Comparison of ENCODE assay signal across 18 mouse cellular contexts in the genomic region with DNA sequence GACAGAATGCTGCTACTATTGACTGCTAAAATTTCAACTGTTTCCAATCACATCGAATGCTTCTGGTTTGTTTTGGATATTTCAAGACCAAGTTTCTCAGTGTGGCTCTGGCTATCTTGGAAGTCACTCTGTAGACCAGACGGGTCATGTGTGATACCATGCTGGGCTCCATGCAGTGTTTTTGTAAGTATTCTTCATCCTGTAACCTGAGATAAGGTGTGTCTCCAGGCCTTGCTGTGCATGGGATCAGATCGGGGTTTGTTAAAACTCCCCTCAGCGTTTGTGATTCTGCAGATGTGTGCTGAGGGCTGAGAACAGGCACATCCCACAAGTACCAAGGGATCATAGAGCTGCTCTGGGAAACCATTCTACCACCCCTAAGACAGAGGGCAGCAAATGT. TPM values are rescaled to one million over a fixed set of nuclear protein-coding genes. Genes with fewer than 3 reads are reported as not detected.
DNase-seq lines count a peak whose midpoint lies in the region; ATAC-seq and TF ChIP-seq lines count a peak whose summit lies in the region.
"Had no signal": no experiment of that assay in that cellular context is flagged by ENCODE, and none has a peak within 500 bp of the region (broad histone marks: within the 10 kb centered on the region; RNA-seq: fewer than 3 reads in every experiment).

No protein-coding gene starts in this region.

- peaks cover 20% of the 10 kb centered on the region; the same call in 1 of the 2 replicates for H3K79me2 ChIP-seq in liver, adult 2 months (ENCODE audit: control insufficient read depth, insufficient read depth, low read length)

- TF ChIP-seq CTCF in liver, adult 2 months (IDR thresholded peaks at IDR 0.05; ENCODE audit: low read depth, low read length) = no peak
- TF ChIP-seq CTCF in liver, postnatal 0 days (IDR thresholded peaks at IDR 0.05; ENCODE audit: low read depth) = no peak
- TF ChIP-seq CTCF in ES-Bruce4 (IDR thresholded peaks at IDR 0.05; ENCODE audit: low read depth, low read length) = no peak

- TF ChIP-seq EP300 in liver, postnatal 0 days (IDR thresholded peaks at IDR 0.05; ENCODE audit: low read depth) = no peak
- TF ChIP-seq EP300 in ES-Bruce4 (IDR thresholded peaks at IDR 0.05; ENCODE audit: insufficient read depth, low read depth, low read length) = no peak

- no peaks in the 10 kb centered on the region for H3K36me3 ChIP-seq in liver, adult 2 months (ENCODE audit: control insufficient read depth, insufficient read depth, low read length)
- no peaks in the 10 kb centered on the region for H3K36me3 ChIP-seq in liver, postnatal 0 days (replicated peaks; ENCODE audit: insufficient read depth, low read length)
- no peaks in the 10 kb centered on the region for H3K36me3 ChIP-seq in ES-Bruce4 (ENCODE audit: control insufficient read depth, insufficient read depth, low read length, poor library complexity, severe bottlenecking)
- H3K36me3 ChIP-seq: embryonic facial prominence, embryonic 10.5 days; embryonic facial prominence, embryonic 12.5 days; forebrain, embryonic 15.5 days had no signal

- no peak for ATAC-seq in liver, postnatal 0 days
- ATAC-seq: activated CD4-positive, CD25-positive, alpha-beta regulatory T cell, adult 4 months; forebrain, embryonic 13.5 days; forebrain, embryonic 15.5 days; forebrain, postnatal 0 days had no signal

- peak; percentile 54 for DNase-seq in heart, adult 11 months
- DNase-seq in heart, postnatal 4 days = no peak
- DNase-seq in liver, adult 2 months (ENCODE audit: extremely low read depth, low read depth, low spot score) = no peak
- DNase-seq in liver, postnatal 0 days = no peak
- no peak for DNase-seq in adrenal gland, adult 2 months
- no peak for DNase-seq in cerebellum, adult 11-12 months
- DNase-seq: adrenal gland, postnatal 25 days; cerebellum, adult 2 months; cerebellum, postnatal 10 days; cerebellum, postnatal 25 days; forebrain, postnatal 0 days had no signal

- H3K4me1 ChIP-seq in liver, adult 2 months (ENCODE audit: control insufficient read depth, insufficient read depth, low read length) = peaks cover 22% of the 10 kb centered on the region
- peaks cover 21% of the 10 kb centered on the region for H3K4me1 ChIP-seq in liver, postnatal 0 days (ENCODE audit: insufficient read depth)
- H3K4me1 ChIP-seq in ES-Bruce4 (ENCODE audit: control insufficient read depth, insufficient read depth, low read length) = no peaks in the 10 kb centered on the region
- peaks cover 12% of the 10 kb centered on the region for H3K4me1 ChIP-seq in brown adipose tissue, adult 24 weeks (ENCODE audit: control insufficient read depth, insufficient read depth, insufficient read length, low read length)

- H3K9ac ChIP-seq in liver, adult 2 months (ENCODE audit: low read depth, low read length) = no peak overlapping the region
- no peak overlapping the region for H3K9ac ChIP-seq in liver, postnatal 0 days (replicated peaks)
- no peak overlapping the region for H3K9ac ChIP-seq in ES-Bruce4 (ENCODE audit: low read depth, poor library complexity, severe bottlenecking)
- H3K9ac ChIP-seq: embryonic facial prominence, embryonic 12.5 days; forebrain, embryonic 13.5 days; forebrain, embryonic 15.5 days; forebrain, postnatal 0 days had no signal

- no peak overlapping the region for H3K4me3 ChIP-seq in liver, adult 2 months (ENCODE audit: insufficient read depth, low read depth, low read length)
- no peak overlapping the region for H3K4me3 ChIP-seq in liver, postnatal 0 days (ENCODE audit: low read depth, low read length)
- no peak overlapping the region for H3K4me3 ChIP-seq in ES-Bruce4 (ENCODE audit: low read depth, low read length)
- H3K4me3 ChIP-seq in brown adipose tissue, adult 24 weeks (ENCODE audit: insufficient read depth, low read depth, low read length) = no peak overlapping the region
- H3K4me3 ChIP-seq: embryonic facial prominence, embryonic 10.5 days; embryonic facial prominence, embryonic 12.5 days; forebrain, embryonic 13.5 days; forebrain, embryonic 15.5 days had no signal

- H3K4me2 ChIP-seq in liver, postnatal 0 days (ENCODE audit: low read depth, low read length) = no peak overlapping the region
- H3K4me2 ChIP-seq: embryonic facial prominence, embryonic 12.5 days; forebrain, embryonic 13.5 days; forebrain, embryonic 15.5 days had no signal

- H3K9me3 ChIP-seq in liver, postnatal 0 days (ENCODE audit: low read length) = peaks cover 2% of the 10 kb centered on the region; the same call in 1 of the 2 replicates
- no peaks in the 10 kb centered on the region for H3K9me3 ChIP-seq in ES-Bruce4 (replicated peaks; ENCODE audit: control insufficient read depth, insufficient read depth, low read length, poor library complexity, severe bottlenecking)
- H3K9me3 ChIP-seq: embryonic facial prominence, embryonic 10.5 days; embryonic facial prominence, embryonic 12.5 days; forebrain, embryonic 13.5 days; forebrain, embryonic 15.5 days had no signal

- H3K27ac ChIP-seq in liver, adult 2 months (replicated peaks; ENCODE audit: insufficient read depth, low read depth, low read length) = peak overlapping the region; percentile 76
- no peak overlapping the region for H3K27ac ChIP-seq in liver, postnatal 0 days (ENCODE audit: low read depth)
- peak overlapping the region; percentile 58; the same call in 1 of the 2 replicates for H3K27ac ChIP-seq in ES-Bruce4 (ENCODE audit: insufficient read depth, low read length)
- peak overlapping the region; percentile 90 for H3K27ac ChIP-seq in brown adipose tissue, adult 24 weeks (replicated peaks; ENCODE audit: low read depth, low read length)
- H3K27ac ChIP-seq: embryonic facial prominence, embryonic 10.5 days; embryonic facial prominence, embryonic 12.5 days; forebrain, embryonic 13.5 days had no signal

- no peak for TF ChIP-seq POLR2A in liver, adult 2 months (IDR thresholded peaks at IDR 0.05; ENCODE audit: extremely low read depth, insufficient read depth, low read length)
- TF ChIP-seq POLR2A in ES-Bruce4 (IDR thresholded peaks at IDR 0.05; ENCODE audit: insufficient read depth, low read length) = no peak

- 75% methylated on average over 4 of the region's 4 CpGs for WGBS in liver, adult 2 months
- 67% methylated on average over 4 of the region's 4 CpGs for WGBS in liver, postnatal 0 days (ENCODE audit: insufficient replicate concordance)

- H3K27me3 ChIP-seq in liver, adult 2 months (ENCODE audit: control insufficient read depth, insufficient read depth, low read length) = no peaks in the 10 kb centered on the region
- H3K27me3 ChIP-seq in liver, postnatal 0 days (ENCODE audit: insufficient read depth, low read length) = no peaks in the 10 kb centered on the region
- no peaks in the 10 kb centered on the region for H3K27me3 ChIP-seq in ES-Bruce4 (ENCODE audit: control insufficient read depth, insufficient read depth, low read length, poor library complexity, severe bottlenecking)
- H3K27me3 ChIP-seq: embryonic facial prominence, embryonic 12.5 days; forebrain, embryonic 13.5 days; forebrain, embryonic 15.5 days had no signal

RNA-seq across cellular contexts. Expression of gene G3bp2, which starts 1.7 kb away (rescaled TPM):
- 10 to 100 TPM; 81.1 to 82.9 TPM for total RNA-seq in heart, postnatal 4 days (2021)
- total RNA-seq in liver, adult 2 months (2014; rRNA removed) = 29.5 and 37.3 TPM in 2 replicates
- polyA plus RNA-seq in liver, adult 2 months (2012; rRNA removed) = 11.3 and 12.1 TPM in 2 replicates
- 46.7 and 50.1 TPM in 2 replicates for polyA plus RNA-seq in liver, postnatal 0 days (2015; fragmentation: Nextera tagmentation; extraction: Ambion mirVana)
- polyA plus RNA-seq in ES-Bruce4 (2011; ENCODE audit: insufficient read depth, insufficient read length, low read depth, missing spikeins) = 203 and 213 TPM in 2 replicates
- polyA plus RNA-seq in brown adipose tissue, adult 24 weeks (2012; ENCODE audit: insufficient read depth, insufficient read length, missing spikeins) = 59.2 and 82.6 TPM in 2 replicates
- 100 to 1,000 TPM; 142 to 168 TPM for total RNA-seq in adrenal gland, adult 2 months (2021)
- 9.7 and 12.5 TPM in 2 replicates for polyA plus RNA-seq in adrenal gland, adult 2 months (2012; rRNA removed)

RNA-seq across cellular contexts. Expression of gene Cdkl2, which starts 41.6 kb away (rescaled TPM):
- 1 to 10 TPM; 2.2 to 2.4 TPM for total RNA-seq in heart, postnatal 4 days (2021)
- total RNA-seq in liver, adult 2 months (2014; rRNA removed) = 2.9 and 3.7 TPM in 2 replicates
- 0.66 and 0.69 TPM in 2 replicates for polyA plus RNA-seq in liver, adult 2 months (2012; rRNA removed)
- 0.73 and 0.90 TPM in 2 replicates for polyA plus RNA-seq in liver, postnatal 0 days (2015; fragmentation: Nextera tagmentation; extraction: Ambion mirVana)
- 5.2 and 6.1 TPM in 2 replicates for polyA plus RNA-seq in ES-Bruce4 (2011; ENCODE audit: insufficient read depth, insufficient read length, low read depth, missing spikeins)
- 6.4 and 7.1 TPM in 2 replicates for polyA plus RNA-seq in brown adipose tissue, adult 24 weeks (2012; ENCODE audit: insufficient read depth, insufficient read length, missing spikeins)
- total RNA-seq in adrenal gland, adult 2 months (2021) = 1 to 10 TPM; 4.9 to 6.9 TPM
- polyA plus RNA-seq in adrenal gland, adult 2 months (2012; rRNA removed) = 0.60 and 0.62 TPM in 2 replicates

RNA-seq across cellular contexts. Expression of gene Uso1, which starts 52.5 kb away (rescaled TPM):
- total RNA-seq in heart, postnatal 4 days (2021) = 10 to 100 TPM; 46.4 to 47.3 TPM
- total RNA-seq in liver, adult 2 months (2014; rRNA removed) = 44.7 and 46.6 TPM in 2 replicates
- 20.4 and 22.2 TPM in 2 replicates for polyA plus RNA-seq in liver, adult 2 months (2012; rRNA removed)
- polyA plus RNA-seq in liver, postnatal 0 days (2015; fragmentation: Nextera tagmentation; extraction: Ambion mirVana) = 22.0 and 22.2 TPM in 2 replicates
- 66.0 and 72.8 TPM in 2 replicates for polyA plus RNA-seq in ES-Bruce4 (2011; ENCODE audit: insufficient read depth, insufficient read length, low read depth, missing spikeins)
- polyA plus RNA-seq in brown adipose tissue, adult 24 weeks (2012; ENCODE audit: insufficient read depth, insufficient read length, missing spikeins) = 36.8 and 41.5 TPM in 2 replicates
- total RNA-seq in adrenal gland, adult 2 months (2021) = 100 to 1,000 TPM in 1 of 2 experiments, 10 to 100 TPM in 1; 88.8 to 113 TPM
- 22.8 and 35.4 TPM in 2 replicates for polyA plus RNA-seq in adrenal gland, adult 2 months (2012; rRNA removed)
